18 mouse cellular contexts compared by ENCODE assay signal in genomic region chr17:85101751-85102150, GRCm38 (mm10). TPM values are rescaled to one million over a fixed set of nuclear protein-coding genes. Genes with fewer than 3 reads are reported as not detected.
DNase-seq lines count a peak whose midpoint lies in the region; ATAC-seq and TF ChIP-seq lines count a peak whose summit lies in the region.
"Had no signal": no experiment of that assay in that cellular context is flagged by ENCODE, and none has a peak within 500 bp of the region (broad histone marks: within the 10 kb centered on the region; RNA-seq: fewer than 3 reads in every experiment).

No protein-coding gene starts in this region.

- H3K27ac ChIP-seq in hindbrain, embryonic 16.5 days (ENCODE audit: low read depth, low read length) = no peak overlapping the region
- H3K27ac ChIP-seq in hindbrain, embryonic 13.5 days = no peak overlapping the region
- no peak overlapping the region for H3K27ac ChIP-seq in liver, postnatal 0 days (ENCODE audit: low read depth)
- H3K27ac ChIP-seq: embryonic facial prominence, embryonic 10.5 days; forebrain, embryonic 13.5 days; gastrocnemius, adult 2 months; hindbrain, embryonic 15.5 days had no signal

- peak; percentile 27; the same call in 1 of the 2 replicates for ATAC-seq in hindbrain, embryonic 16.5 days
- ATAC-seq in hindbrain, embryonic 13.5 days (ENCODE audit: low FRiP score) = no peak
- no peak for ATAC-seq in liver, postnatal 0 days
- ATAC-seq: forebrain, embryonic 13.5 days had no signal

- H3K27me3 ChIP-seq in hindbrain, embryonic 16.5 days (replicated peaks; ENCODE audit: control insufficient read depth, insufficient read depth, low read length) = no peaks in the 10 kb centered on the region
- H3K27me3 ChIP-seq in hindbrain, embryonic 13.5 days = no peaks in the 10 kb centered on the region
- H3K27me3 ChIP-seq in liver, postnatal 0 days (ENCODE audit: insufficient read depth, low read length) = no peaks in the 10 kb centered on the region
- H3K27me3 ChIP-seq: forebrain, embryonic 13.5 days; heart, embryonic 12.5 days; hindbrain, embryonic 15.5 days had no signal

- TF ChIP-seq EP300 in liver, postnatal 0 days (IDR thresholded peaks at IDR 0.05; ENCODE audit: low read depth) = no peak

- H3K36me3 ChIP-seq in hindbrain, embryonic 16.5 days (ENCODE audit: control insufficient read depth, insufficient read depth, low read length) = peaks cover 25% of the 10 kb centered on the region
- H3K36me3 ChIP-seq in hindbrain, embryonic 13.5 days = peaks cover 32% of the 10 kb centered on the region
- H3K36me3 ChIP-seq in liver, postnatal 0 days (replicated peaks; ENCODE audit: insufficient read depth, low read length) = peaks cover 12% of the 10 kb centered on the region; the same call in 1 of the 2 replicates

- no peaks in the 10 kb centered on the region for H3K4me1 ChIP-seq in hindbrain, embryonic 16.5 days (ENCODE audit: control insufficient read depth, insufficient read depth, low read depth, low read length)
- 0 out of 2 replicates have a peak, but pooled peaks cover 3% of the 10 kb centered on the region for H3K4me1 ChIP-seq in hindbrain, embryonic 13.5 days (replicated peaks)
- peaks cover 2% of the 10 kb centered on the region; the same call in 1 of the 2 replicates for H3K4me1 ChIP-seq in liver, postnatal 0 days (ENCODE audit: insufficient read depth)
- H3K4me1 ChIP-seq: forebrain, embryonic 13.5 days; hindbrain, embryonic 15.5 days had no signal

- no peak for TF ChIP-seq CTCF in liver, postnatal 0 days (IDR thresholded peaks at IDR 0.05; ENCODE audit: low read depth)

- DNase-seq in ES-CJ7 (ENCODE audit: low read depth, low spot score) (peak; percentile 86), ZHBTc4 (ENCODE audit: low read depth, low spot score) (peak; percentile 50)
- peak; percentile 23 for DNase-seq in mesoderm, embryonic 11.5 days (ENCODE audit: low read depth, low spot score)
- DNase-seq in right cerebral cortex, postnatal 14 days = no peak
- DNase-seq in liver, postnatal 0 days = no peak
- DNase-seq: adrenal gland, adult 2 months; adrenal gland, postnatal 25 days; cerebellum, adult 18-20 months; cerebellum, adult 9-11 months; gastrocnemius, adult 2 months; gastrocnemius, postnatal 25 days; kidney, adult 11 months had no signal

- 31% methylated on average over 7 of the region's 7 CpGs for WGBS in hindbrain, embryonic 16.5 days
- WGBS in hindbrain, embryonic 13.5 days = 28% methylated on average over 7 of the region's 7 CpGs
- 89% methylated on average over 7 of the region's 7 CpGs for WGBS in liver, postnatal 0 days (ENCODE audit: insufficient replicate concordance)

- no peak overlapping the region for H3K4me3 ChIP-seq in hindbrain, embryonic 16.5 days (ENCODE audit: low read length)
- H3K4me3 ChIP-seq in hindbrain, embryonic 13.5 days = no peak overlapping the region
- no peak overlapping the region for H3K4me3 ChIP-seq in liver, postnatal 0 days (ENCODE audit: low read depth, low read length)
- H3K4me3 ChIP-seq: embryonic facial prominence, embryonic 10.5 days; forebrain, embryonic 13.5 days; gastrocnemius, adult 2 months; heart, embryonic 12.5 days; hindbrain, embryonic 15.5 days had no signal

- H3K4me2 ChIP-seq in hindbrain, embryonic 16.5 days (ENCODE audit: low read length) = no peak overlapping the region
- H3K4me2 ChIP-seq in hindbrain, embryonic 13.5 days = no peak overlapping the region
- no peak overlapping the region for H3K4me2 ChIP-seq in liver, postnatal 0 days (ENCODE audit: low read depth, low read length)
- H3K4me2 ChIP-seq: forebrain, embryonic 13.5 days; heart, embryonic 12.5 days; hindbrain, embryonic 15.5 days had no signal

- H3K9me3 ChIP-seq in hindbrain, embryonic 16.5 days (ENCODE audit: control insufficient read depth, low read length) = peaks cover 14% of the 10 kb centered on the region
- peaks cover 16% of the 10 kb centered on the region; the same call in 1 of the 2 replicates for H3K9me3 ChIP-seq in hindbrain, embryonic 13.5 days
- H3K9me3 ChIP-seq in liver, postnatal 0 days (ENCODE audit: low read length) = 0 out of 2 replicates have a peak, but pooled peaks cover 3% of the 10 kb centered on the region

- H3K9ac ChIP-seq in hindbrain, embryonic 16.5 days (ENCODE audit: low read depth, low read length) = no peak overlapping the region
- H3K9ac ChIP-seq in hindbrain, embryonic 13.5 days = no peak overlapping the region
- no peak overlapping the region for H3K9ac ChIP-seq in liver, postnatal 0 days (replicated peaks)
- H3K9ac ChIP-seq: forebrain, embryonic 13.5 days; heart, embryonic 12.5 days; hindbrain, embryonic 15.5 days had no signal

RNA-seq across cellular contexts. Expression of gene Camkmt, which starts 11.4 kb away (rescaled TPM):
- 20.1 and 22.9 TPM in 2 replicates for polyA plus RNA-seq in hindbrain, embryonic 16.5 days (2015; fragmentation: Nextera tagmentation; extraction: Ambion mirVana)
- polyA plus RNA-seq in hindbrain, embryonic 13.5 days (2015; fragmentation: Nextera tagmentation; extraction: Ambion mirVana) = 18.3 and 18.7 TPM in 2 replicates
- polyA plus RNA-seq in liver, postnatal 0 days (2015; fragmentation: Nextera tagmentation; extraction: Ambion mirVana) = 1.4 and 2.1 TPM in 2 replicates

RNA-seq across cellular contexts. Expression of gene Prepl, which starts 11.7 kb away (rescaled TPM):
- 131 and 151 TPM in 2 replicates for polyA plus RNA-seq in hindbrain, embryonic 16.5 days (2015; fragmentation: Nextera tagmentation; extraction: Ambion mirVana)
- polyA plus RNA-seq in hindbrain, embryonic 13.5 days (2015; fragmentation: Nextera tagmentation; extraction: Ambion mirVana) = 83.0 and 83.1 TPM in 2 replicates
- polyA plus RNA-seq in liver, postnatal 0 days (2015; fragmentation: Nextera tagmentation; extraction: Ambion mirVana) = 4.5 and 4.6 TPM in 2 replicates

Comparison
In these comparisons a context has a peak if more than half of its experiments do, and no peak if none do; other contexts are left out.
1. DNase-seq: peak in ES-CJ7 (single experiment), ZHBTc4 (single experiment) and mesoderm, embryonic 11.5 days (single experiment); none in right cerebral cortex, postnatal 14 days (single experiment) and liver, postnatal 0 days (single experiment).
2. RNA of gene Prepl, which starts 11.7 kb away (polyA plus RNA-seq): 131 to 151 TPM in hindbrain, embryonic 16.5 days and 83.0 to 83.1 TPM in hindbrain, embryonic 13.5 days; 4.5 to 4.6 TPM in liver, postnatal 0 days; every median in the first group is over 10 times any median in the second.